Mouse (Mus musculus): ENCODE measurements at regions not wholly inside any gene's neighbourhood (a gene's known extent, or its start where the extent isn't known, plus 50 kb on each side); places are given as distances from the start of the nearest gene placed in this dataset.

DNA sequence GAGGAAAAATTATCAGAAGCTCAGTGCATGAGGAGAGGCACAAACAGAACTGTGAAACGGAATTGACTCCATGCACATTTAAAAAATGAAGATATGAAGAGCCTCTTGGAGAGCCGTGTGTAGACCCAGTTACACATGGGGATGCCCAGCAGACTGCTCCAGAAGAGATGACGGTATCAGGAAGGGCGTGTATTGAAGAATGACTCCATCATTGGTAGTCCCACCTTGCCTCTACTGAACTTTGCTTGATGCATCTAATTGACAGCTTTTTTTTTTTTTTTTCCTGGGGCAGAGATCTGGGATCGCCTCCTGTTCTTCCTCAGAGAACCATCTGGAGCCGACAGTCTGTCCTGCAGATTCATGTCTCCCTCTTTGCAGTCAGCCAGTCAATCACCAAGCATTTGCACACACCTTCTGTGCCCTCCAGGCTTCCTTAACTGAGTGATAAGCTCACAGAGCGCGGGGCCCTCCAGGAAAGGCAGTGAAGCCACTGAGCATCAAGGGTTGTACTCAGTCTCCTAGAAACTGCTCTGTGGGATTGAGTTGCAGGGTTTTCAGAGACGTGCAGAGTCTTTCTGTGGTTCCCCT lies 57.6 kb upstream of the D1Pas1 start:
- DNase-seq (ENCODE audit: low read depth, low spot score) = no peak

DNA sequence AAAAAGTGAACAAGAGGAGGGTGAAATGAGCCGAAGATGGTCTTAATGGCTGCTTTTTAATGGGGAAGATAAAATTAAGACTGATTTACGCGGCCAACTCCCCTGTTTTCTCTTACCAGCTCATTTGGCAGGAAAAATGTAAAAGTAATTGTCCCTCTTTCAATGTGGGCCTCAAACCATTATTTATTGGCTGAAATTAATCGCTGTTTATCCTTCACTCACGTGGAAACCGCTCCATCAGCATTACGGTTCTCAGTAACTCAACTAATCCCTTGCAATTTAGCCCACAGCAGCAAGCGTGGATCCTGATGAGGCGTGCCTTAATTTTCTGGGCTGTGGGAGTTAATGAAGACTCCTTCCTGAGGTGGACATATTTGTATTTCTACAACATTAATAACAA lies 58.1 kb upstream of the D1Pas1 start:
- DNase-seq (ENCODE audit: low read depth, low spot score) = no peak

DNA sequence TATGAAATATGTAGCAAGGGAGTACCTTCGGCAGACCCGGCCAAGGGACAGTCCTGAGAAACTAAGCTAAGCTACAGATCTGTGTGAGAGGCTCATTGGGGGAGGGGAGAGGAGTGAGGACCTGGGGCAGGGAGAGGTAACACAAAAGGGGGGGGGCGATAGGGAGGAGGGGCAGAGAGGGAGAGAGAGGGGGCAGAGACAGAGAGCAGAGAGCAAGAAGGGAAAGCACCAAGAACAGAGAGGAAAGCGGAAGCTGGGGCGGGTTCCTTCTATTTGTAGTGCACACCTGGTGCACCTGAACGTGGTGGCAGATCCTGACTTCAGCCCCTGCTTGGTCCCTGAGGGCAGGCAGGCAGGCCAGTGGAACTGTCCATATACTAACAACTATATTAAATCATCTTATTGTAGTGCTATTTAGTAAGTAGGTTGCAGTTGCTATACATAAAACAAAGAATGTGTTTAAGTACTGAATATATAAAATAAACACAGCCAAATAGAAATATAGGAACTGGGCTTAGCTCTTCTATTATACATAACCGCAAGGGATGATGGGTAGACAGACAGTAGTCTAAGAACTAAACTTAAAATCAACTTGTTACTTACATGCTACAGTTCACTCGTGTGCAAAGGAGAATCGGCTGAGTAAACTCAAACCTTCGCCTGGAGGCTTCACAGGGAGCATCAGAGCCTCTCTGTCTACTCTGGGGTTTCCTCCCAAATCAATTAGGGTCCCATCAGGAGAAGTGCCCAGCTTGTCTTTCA lies 59.6 kb upstream of the D1Pas1 start:
- no peak for DNase-seq (ENCODE audit: low read depth, low spot score)

DNA sequence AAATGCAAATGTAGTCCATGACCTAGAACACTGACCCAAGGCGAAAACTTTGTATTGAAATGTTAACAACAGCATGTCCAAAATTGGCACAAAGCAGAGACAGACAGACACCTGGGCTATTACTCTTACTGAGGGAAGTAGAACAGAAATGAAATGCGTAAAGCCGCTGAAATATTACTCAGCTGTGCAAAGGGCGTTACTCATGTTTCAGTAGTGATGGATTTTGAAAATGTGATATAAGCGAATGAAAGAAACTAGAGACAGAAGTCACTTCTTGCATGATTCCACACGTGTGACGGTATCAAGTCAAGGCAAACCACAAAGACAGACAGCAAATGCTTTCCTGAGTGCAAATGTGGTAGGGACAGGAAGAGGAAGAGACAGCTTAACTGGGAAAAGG lies 61.3 kb upstream of the D1Pas1 start:
- no peak for DNase-seq (ENCODE audit: low read depth, low spot score)

DNA sequence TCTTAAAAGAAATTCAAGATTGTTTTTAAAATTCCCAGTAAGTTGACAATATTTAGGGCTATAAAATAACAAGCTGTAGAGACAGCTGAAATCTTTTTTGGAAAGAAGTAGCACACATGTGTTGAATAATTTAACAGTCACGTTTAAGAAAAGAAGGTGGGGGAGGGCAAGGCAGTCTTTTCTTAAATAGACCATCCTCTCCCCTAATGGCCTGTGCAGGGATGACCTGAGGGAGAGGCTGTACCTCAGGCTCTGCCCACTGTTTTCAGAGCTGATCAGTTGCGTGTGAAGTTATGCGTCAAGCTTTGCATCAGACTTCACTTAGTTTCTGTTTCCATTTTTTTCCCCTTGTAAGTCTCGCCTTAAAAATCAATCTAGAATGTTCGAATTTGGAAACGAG lies 65.7 kb upstream of the D1Pas1 start:
- DNase-seq (ENCODE audit: low read depth, low spot score) = no peak

DNA sequence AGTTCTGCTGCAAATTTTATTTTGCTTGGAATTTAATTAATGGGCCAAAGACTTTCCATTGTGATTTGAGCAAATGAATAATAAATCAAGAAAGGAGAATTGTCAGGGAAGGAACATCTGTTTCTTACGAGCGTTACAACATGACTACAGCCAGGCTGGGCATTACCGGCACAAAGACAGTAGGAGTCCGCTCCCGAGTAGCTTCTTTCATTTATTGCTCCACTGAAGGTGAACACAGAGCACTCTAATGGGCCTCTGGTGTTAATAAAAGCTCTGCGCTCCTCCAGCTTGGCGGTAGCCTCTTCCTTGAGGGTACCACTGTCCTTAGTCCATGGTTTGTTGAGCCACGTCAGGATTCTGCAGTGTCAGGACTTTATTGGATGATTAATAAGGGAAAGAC lies 69.0 kb upstream of the D1Pas1 start:
- DNase-seq (ENCODE audit: low read depth, low spot score) = no peak

DNA sequence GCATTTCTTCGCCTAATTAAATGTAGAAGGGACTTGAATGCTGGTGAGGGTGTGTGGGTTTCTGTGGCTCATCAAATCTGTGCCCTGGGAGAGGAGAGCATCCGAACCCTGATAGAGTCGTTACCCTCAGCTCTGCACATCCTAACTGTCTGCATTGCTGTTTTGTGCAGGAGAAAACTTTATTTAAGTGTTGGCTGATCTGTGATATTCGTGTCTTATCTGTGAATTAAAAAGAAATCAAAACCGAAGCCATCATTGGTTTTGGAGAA lies 77.7 kb upstream of the D1Pas1 start:
- no peak for DNase-seq (ENCODE audit: low read depth, low spot score)

DNA sequence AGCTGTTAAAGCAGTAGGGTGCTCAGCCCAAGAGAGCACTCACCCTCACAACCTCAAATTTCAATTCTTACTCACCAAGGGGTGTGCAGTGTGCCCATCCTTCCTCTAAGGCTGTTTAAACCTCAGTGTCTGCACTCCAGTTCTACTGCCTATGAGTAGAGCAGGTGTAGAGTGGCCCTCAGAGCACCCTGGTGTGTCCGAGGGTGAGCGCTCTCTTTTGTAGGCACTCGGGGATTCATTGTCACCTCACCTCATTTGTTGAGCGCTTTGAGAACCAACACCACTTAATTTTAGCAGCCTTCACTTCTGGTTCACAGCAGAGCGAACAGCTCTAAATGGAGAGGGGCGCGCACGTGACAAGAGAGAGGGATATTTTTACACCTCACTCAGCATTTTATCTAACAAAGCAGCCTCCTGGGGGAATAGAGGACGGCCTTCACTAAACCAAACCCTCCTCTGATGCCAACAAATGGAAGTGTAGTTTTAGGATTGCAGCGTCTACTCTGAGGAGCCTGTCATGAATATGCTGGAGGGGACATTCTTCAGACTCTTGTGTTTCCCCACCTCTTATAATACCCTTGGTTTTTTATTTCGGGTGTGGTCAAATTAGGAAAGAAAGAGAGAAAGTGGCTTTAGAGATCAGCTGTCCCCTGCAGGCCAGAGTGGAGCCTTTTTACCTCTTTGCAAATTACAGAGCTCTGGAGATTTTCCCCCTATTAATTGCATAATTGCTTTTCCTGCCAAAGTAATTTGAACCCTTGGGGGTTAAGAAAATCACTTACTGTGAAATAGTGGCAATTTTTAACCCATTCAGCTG lies 78.2 kb upstream of the D1Pas1 start:
- DNase-seq (ENCODE audit: low read depth, low spot score) = no peak

DNA sequence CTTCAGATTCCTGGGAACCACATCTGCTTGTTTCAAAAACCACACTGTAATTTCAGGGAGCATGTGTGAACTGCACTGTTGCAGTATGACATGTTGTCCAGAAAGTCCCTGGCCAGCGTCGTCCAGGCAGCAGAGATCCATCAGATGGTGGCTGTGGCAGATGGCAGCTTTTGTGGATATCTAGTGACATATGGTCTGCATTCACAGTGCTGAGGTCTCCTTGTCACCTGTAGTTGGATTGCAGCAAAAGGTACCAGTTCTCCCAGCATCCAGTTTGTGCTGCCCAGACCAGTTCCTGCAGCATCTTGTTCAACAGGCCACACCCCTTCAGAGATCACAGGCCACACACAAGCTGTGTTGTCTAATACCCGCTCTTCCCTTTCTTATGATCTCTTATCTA lies 80.1 kb upstream of the D1Pas1 start:
- no peak for DNase-seq (ENCODE audit: low read depth, low spot score)

DNA sequence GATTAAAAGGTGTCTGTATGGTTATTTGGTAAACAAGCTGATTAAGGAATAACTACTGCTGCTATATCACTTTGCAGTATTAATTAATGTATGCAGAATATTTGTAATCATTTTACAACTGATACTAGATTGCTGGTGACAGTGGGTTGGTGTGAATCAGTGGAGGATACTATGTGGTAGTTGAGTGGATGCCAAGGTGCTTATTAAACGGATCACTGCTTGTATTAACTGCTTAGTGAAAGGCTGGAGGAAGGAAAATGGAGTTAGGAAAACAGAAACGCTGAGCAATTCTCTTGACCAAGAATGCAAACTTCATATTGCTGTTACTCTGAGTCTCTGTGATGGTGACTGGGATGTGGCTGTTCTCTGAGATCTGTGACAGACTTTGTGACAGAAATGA lies 86.8 kb upstream of the D1Pas1 start:
- no peak for DNase-seq (ENCODE audit: low read depth, low spot score)

DNA sequence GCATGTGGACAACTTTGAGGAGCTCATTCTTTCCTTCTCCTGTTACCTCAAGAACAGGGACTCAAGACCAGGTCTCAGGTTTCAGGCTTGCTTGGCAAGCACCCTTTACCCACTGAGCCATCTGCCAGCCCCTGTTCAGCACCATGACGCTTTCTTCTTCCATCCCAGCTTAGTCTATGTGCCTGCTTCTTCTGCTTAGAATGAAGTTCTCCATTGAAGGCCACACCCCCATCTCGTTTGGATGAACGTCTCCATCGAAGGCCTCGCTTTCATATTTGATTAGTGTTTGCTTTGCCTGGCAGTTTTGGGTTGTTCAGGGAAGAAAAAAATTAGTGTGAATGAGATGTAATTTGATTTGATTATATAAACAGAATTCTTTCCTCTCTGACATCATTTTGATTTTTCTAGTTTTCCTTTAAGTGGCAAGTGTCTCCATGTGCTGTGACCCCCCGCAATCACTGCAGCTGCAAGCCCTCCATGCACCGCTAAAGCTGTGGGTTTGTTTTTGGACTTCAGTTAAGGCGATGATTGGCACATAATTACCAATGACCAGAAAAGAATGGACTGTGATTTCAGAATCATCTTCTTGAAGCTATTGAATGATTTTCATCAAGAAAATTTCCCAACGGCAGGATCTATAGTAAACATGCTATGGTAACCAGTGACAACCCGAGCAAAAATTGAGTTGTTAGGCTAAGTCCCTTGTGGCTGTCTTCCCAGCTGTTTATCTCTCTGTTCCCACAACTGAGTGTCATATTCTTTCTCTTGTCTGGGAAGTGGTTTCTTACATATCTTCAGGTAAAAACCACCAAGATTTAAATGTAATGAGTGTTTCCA lies 106.4 kb upstream of the D1Pas1 start:
- DNase-seq (ENCODE audit: low read depth, low spot score) = no peak

DNA sequence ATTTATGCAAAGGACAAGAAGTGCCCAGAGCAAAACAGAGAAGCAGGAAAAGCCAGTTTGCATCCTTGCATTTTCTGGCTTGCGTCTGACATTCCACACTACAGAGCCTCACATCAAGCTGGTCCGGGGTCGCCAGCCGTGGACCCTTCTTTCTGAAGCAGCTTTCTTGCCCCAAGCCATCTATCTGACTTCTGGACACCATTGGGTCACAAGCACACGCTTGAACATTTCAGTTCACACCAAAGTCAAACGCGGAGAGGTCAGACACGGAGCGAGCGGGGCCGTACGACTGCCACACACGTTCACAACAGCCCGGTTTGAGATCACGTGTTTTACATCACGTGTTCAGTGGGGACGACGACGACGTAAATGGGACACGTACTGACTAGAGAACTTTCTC lies 108.9 kb upstream of the D1Pas1 start:
- DNase-seq (ENCODE audit: low read depth, low spot score) = no peak

DNA sequence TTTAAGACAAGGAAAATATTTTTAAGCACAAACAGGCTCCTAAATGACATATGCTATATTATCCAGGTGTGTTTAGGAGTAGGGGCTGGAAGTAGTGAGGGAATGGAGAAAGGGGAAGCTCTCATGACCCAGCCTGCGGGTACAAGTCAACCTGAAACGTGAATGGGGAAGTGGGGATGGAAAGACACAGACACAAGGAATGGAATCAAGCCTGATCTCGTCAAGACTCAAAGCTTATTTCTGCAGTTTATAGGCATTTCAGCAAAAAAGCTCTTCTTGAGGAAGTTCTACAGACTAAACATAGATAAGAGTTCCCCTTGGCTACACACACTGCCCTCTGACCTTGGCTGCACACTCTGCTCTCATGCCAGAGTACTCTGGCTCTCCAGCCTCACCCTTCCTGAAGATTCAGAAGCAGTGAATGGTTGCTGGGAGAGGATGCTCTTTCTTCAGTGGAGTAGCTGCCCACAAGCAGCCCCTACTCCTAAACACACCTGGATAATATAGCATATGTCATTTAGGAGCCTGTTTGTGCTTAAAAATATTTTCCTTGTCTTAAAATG lies 106.4 kb upstream of the Rrp15 start:
- DNase-seq (ENCODE audit: low read depth, low spot score) = no peak

DNA sequence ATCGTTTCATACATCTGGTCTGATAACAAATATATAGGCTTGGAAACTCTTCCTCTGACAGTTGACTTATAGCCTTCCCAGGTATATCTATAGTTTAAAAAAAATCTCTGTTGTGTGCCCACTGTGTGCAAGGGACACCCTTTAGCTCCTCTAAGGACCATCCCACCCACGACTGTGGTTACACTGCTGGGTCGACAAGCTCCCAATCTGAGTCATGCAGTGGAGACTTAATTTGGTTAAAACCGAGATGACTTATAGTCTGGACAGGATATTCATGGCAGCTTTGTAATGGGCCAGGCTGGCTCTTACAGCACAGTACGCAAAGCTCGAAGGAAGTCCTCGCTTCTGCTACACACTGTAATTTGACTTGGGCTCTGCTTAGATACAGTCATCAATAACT lies 96.1 kb upstream of the Rrp15 start:
- DNase-seq (ENCODE audit: low read depth, low spot score) = no peak

DNA sequence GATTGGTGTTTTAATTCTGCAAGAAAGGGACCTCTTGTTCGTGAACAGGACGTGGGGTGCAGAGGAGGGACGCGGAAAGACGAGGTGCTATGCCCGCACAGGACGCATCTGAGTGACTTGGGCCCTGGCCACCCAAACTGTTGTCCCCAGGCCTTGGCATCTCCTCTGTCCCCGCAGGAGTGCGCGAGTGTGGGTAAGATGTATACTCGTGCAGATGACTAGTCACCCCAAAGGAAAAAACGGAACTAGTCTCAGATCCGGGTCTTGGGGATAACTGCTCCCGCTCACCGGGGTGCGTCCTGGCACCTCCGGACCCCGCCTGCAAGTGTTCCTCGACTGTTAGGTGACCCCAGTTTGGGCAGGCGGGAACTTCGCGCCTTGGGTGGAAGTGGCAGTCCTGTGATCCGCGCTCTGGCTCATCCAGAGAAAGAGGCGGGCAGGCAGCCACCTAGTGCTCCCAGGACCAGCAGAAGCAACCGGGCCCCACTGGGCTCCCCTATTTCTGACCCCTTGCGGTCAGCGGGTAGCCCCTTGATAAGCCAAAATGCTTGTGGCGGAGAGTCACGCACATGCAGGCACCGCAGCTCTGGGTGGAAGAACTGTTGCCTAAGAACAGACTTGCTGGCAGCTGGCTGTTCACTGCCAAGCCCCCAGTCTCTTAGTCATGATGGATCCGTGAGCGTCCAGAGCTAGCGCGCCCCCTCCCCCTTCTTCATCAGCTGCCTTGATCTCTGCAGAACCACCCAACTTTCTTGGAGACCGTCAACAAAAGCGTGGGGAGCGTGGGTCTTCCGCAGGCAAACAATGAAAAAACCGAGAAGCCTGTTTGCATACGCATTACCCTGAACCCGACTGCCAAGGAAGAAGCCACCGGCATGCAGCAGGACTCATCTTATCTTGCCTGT lies 85.0 kb upstream of the Rrp15 start:
- peak; percentile 32 for DNase-seq (ENCODE audit: low read depth, low spot score)

DNA sequence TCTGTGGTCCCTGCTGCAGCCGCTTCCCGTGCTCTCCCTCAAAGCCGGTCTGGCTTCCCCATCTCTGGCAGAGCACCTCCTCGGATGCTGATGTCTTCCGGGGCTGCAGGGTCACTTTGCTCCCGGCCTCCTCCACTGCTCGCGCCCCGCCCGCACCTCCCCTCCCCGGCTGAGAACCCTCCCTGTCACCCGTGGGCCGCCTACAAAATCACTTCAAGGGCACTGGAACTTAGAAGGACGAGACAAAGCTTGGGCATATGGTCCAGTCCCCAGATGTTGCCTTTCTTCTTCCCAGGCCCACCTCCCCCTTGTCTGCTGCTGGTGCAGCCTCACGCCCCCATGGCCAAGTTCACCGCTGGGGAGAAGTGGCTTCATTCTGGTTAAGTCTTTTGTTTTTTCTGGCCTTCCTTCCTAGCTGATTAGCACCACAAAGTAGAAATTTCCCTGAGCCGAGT lies 84.3 kb upstream of the Rrp15 start:
- DNase-seq (ENCODE audit: low read depth, low spot score) = peak; percentile 13

DNA sequence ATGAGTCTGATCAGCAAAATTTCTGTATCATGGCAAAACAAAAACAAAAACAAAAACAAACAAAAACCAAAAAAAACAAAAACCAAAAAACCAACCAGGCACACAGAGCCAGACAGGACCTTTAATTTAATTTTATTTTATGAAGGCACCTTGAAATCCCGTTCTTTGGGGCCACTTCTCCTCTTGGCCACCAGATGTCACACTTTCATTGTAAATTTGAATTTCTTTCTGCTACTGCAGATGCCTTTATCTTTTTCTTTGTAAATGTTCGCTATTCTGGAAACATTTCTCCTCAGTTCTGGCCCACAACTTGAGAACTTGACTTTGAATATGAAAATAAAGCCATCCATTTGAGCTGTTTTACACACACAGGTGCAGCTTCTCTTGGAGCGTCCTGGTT lies 78.6 kb upstream of the Rrp15 start:
- DNase-seq (ENCODE audit: low read depth, low spot score) = peak; percentile 50

DNA sequence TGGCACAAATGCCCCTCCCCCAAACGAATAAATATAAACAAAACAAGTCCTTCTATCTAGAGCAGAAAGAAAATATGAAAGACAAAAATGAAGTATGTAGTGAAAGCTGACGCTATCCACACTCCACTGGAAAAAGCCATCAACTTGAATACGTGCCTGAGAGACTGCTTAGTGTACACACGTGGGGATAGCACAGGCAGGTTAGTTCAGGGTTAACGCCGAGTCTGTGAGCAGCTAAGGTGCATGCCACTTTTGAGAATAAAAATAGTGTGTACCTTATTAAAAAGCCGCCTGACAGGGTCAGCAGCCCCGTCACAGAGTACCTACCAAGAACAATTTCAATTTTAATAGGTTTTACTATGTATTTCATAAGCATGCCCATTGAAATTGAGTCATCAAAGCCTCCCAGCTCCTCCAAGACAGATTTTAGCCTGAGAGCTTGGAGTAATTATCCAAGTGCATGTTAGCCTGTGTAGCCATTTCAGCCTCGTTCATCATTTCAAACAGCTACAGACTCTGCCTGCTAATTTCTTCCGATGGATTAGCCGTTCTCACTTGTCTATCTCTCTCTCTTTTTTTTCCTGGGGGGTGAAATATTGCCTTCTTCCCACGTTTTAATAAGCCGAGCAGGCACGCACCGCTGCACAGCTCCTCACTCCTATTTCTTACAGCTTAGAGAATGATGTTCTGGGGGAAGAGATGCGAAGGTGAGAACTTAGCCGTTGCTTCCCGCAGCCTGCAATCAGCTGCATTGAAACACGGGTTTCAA lies 59.2 kb upstream of the Rrp15 start:
- DNase-seq (ENCODE audit: low read depth, low spot score) = no peak

DNA sequence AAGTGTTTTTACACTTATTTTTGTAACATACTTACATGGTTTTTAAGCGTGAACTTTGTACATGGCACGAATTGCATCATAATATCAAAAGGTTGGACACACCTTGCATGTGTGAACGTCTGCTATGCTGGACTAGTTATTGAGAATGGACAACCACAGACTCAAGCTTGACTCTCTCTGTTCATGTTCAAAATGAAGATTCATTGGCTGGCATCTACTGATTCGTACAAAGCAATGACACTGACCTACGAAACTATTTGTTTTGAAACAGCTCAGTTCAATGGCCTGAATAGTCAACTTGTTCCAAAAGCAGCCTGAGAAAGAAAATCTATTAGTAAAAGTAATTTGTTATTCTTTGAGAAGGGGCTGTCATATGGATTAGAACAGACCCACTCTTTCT lies 55.3 kb upstream of the Rrp15 start:
- no peak for DNase-seq (ENCODE audit: low read depth, low spot score)
